Mouse (Mus musculus) embryo, embryonic 9.5 days (tissue): ENCODE measurements at regions not wholly inside any gene's neighbourhood (a gene's known extent, or its start where the extent isn't known, plus 50 kb on each side); places are given as distances from the start of the nearest gene placed in this dataset.
A peak's percentile ranks its signal among the peaks of the same experiment; 100 is the strongest.

Experiments
- DNase-seq: peaks from one replicate; pipeline ENCODE4 v3.0.0-alpha.2; 2017; ENCODE audit errors: extremely low spot score

DNA sequence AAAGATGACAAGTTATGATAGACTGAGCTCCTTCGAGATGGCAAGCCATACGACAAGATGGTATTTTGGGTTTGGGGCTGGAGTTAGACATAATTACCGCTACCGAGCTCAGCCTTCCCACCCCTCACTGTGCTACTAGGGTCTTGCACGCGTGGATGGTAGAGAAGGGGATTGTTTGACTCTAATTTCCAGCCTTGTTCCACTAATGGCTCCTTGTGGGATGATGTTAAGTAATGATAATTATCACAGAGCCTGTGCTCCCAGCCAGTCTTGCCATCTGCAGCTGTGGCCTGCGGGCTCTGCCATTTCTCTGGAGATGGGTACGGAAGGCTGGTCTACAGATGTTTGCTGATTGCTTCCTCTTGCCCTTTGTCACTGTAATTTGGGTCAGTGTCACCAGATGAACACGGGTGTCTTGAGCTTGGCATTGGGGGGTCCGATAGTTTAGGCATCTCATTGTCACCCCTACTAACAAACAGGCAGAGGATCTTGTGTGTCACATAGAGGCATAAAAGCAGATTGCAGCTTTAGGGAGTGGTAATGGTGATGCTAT, 108.8 kb upstream of the Ctbp2 start:
- no peak for DNase-seq

- DNase-seq: no peak
Measured at GRCm38 (mm10) chr7:133230806-133231205, 106.7 kb upstream of the Ctbp2 start.

DNA sequence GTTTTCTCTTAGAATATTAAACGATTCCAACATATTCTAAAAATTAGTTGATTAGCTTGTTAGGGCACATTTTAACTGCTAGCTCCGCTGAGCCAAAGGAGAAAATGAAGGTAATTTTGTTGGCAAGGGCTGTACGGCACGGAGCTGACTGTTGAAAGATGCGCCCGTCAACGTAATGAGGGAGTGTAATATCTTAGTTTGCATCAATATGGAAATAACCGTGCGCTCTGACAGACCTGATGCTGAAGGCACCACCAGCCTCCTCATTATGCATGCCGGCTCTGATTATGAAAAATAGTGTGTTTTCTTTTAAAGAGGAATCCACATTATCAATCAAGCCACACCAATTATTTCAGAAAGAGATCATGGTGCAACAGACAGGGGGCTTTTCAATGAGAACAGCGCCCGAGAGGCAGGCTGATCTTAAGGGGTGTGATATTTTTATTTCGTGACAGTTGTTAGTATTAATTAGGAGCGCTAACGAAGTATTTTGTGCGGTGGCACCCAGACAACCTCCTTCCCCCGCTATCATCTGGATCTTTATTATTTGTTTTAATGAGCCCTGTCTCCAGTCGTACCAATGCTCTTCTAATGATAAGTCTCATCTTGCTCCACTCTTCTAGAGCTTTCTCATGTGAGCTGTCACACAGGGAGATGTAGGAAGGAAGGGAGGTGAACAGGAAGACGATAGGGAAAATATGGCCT, 99.9 kb upstream of the Ctbp2 start:
- no peak for DNase-seq

GRCm38 (mm10) chr7:133212328-133212727, 88.2 kb upstream of the Ctbp2 start:
- no peak for DNase-seq

DNA sequence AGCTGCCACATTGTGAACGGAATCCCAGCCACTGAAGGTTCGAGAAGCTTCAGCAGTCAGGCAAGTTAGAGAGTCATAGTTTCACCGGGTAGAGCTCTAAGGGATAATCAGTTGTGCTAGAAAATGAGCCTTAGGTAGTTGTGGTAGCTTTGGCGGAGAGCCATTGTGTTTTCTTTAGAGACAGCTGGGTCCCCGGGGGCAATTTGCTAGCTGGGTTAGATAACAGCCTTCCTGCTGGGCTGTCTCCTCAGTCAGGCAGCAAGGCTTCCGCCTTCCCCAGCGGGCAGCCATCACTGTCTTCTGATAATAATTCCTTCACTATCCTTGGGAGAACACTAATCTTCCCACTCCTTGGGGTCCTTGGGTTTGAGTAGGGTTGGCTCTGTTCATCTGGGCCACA, 81.5 kb upstream of the Ctbp2 start:
- DNase-seq: peak; percentile 27

DNA sequence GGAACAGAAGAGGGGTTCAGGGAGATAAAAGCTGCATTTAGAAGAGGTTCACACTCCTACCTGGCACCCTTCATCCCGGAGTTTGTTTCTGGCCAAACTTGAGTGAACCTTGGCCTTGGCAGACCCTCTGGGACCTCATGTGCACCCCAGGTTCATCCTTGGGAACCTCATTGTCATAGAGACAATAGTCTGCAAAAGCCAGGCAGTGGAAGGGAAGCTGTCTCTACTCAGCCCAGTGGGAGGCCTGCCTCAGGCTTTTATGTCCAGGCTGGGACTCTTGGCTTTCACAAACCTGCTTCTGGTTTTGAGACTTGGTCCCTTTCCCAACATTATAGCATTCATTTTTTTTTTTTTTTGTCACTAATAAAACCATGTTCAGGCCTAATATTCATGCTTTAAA, 80.3 kb upstream of the Ctbp2 start:
- DNase-seq: no peak

- DNase-seq: no peak
Measured at GRCm38 (mm10) chr7:133203933-133204332, 79.8 kb upstream of the Ctbp2 start.

- DNase-seq: no peak
Measured at GRCm38 (mm10) chr7:133202092-133202880, 78.1 kb upstream of the Ctbp2 start.

GRCm38 (mm10) chr7:133199046-133199445, 74.9 kb upstream of the Ctbp2 start:
- no peak for DNase-seq

GRCm38 (mm10) chr7:133189880-133190462, 65.8 kb upstream of the Ctbp2 start:
- no peak for DNase-seq

- peak; percentile 69 for DNase-seq
Measured at GRCm38 (mm10) chr7:133185931-133186601, 61.9 kb upstream of the Ctbp2 start.

DNA sequence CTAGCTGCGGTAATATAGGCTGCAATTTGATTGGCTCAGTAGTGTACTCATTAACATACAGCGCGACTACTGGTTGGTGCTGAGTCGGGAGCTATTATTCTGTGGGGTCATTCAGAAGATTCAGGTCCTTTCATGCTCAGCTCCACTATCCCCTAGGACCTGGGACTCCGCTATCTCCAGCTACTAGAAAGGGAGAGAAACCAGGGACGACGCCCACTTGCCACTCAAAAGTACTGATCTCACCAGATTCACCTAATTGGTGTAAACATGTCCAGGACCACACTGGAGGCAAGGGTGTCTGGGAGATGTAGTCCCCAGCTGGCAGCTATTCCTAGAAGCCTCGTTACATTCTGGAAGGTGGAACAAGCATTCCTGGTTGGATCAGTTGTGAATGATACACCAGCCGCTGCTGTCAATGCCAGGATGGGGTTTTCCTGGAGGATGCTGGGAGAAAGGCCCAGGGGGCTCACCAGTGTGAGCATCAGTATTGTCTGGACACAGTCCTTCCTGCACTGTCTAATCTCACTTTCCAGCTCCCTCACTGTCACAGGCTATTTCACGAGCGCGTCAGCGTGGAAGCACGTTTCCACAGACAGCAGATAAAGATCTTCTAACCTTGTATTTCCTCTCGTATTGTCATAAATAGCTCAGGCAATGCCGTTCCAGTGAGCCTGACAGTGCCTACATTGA, 60.9 kb upstream of the Ctbp2 start:
- DNase-seq: no peak

- no peak for DNase-seq
Measured at GRCm38 (mm10) chr7:133181388-133181787, 57.2 kb upstream of the Ctbp2 start.

DNA sequence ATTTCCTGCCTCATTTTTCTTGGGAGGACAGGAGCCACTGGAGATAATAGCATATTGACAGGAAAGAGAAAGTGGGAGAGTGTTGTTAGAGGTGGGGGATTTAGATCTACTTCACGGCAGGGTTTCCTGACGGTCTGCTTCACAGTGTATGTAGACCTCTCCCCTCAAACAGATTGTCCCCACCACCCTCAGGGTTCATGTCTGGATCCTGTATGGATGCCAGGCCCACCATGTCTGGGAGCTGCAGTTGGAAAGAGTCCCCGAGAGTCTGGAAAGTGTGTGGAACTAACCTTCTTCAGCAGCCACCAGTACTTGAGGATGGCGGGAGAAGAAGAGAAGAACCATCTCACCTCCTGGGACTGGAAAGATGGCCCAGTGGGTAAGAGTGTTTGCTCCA, 53.0 kb upstream of the Ctbp2 start:
- DNase-seq: no peak

DNA sequence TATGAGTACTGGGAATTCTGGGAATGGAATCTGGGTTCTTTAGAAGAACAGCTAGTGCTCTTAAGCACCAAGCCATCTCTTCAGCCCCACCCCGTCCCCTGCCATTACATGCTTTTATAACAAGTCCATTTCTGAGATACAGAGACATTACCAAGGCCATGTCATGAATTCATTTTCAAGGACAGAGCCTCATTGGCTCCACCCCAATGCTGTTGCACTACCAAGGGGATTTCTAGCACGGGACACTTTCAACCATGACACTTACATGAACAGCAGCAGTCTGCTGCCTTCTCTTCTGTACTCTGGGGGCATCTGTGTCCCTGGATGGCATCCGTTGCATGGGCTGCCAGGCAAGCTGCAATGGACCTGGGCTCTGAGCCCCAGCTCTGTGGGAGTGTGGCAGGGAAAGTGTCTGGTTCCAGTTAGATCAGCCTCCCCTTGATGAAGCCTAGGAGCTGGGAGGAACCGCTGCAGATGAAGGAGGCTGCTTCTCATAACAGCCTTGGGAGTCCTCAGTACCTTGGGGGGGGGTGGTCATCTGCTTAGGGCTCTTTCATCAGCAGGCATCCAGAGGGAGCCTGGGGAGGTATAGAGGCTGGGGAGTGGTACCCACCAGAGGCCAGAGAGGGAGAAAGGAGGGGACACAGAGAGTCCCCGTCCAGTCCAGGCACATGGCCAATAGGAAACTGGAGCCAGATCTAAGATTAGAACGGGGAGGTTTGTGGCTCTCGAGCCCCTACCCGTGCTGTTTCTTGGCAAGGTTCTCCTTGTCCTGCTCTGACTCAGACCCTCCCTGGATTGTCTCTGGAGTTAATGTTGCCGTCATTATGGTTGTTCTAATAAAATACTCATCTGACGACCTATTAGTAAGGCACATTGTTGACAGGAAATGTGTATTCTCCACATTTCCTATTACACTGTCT, 52.4 kb upstream of the Ctbp2 start:
- DNase-seq: no peak
